Mouse (Mus musculus) MEL (cell line): Measurements from ENCODE around the gene Cd247. TPM values are rescaled to one million over a fixed set of nuclear protein-coding genes. Genes with fewer than 3 reads are reported as not detected.

ENCODE experiments used
- DNase-seq: peaks from one replicate; pipeline ENCODE4 v3.0.0; 2011; ENCODE audit warnings: low read depth, low spot score
- H3K27ac ChIP-seq: 2 replicates; pipeline ENCODE4 v1.5.1; 2012; ENCODE audit warnings: low read depth, mild to moderate bottlenecking, control low read depth, low read length, moderate library complexity; ENCODE audit not compliant: control insufficient read depth
- H3K27me3 ChIP-seq, 2 experiments: fragments of 150-350 bp in 1 of 2; sonication (generic) in 1 of 2; 2 replicates each; pipeline ENCODE4 v1.6.1; 2012; ENCODE audit warnings: low read length in 2 of 2, mild to moderate bottlenecking in 2 of 2, improper control_type of control experiment in 1 of 2, moderate library complexity in 1 of 2; ENCODE audit not compliant: insufficient read depth in 2 of 2, control insufficient read depth in 1 of 2
- H3K36me3 ChIP-seq, 2 experiments: 2 replicates each; pipeline ENCODE4 v1.6.1; 2012 to 2014; ENCODE audit warnings: low read length in 2 of 2, improper control_type of control experiment in 1 of 2, inconsistent platforms in 1 of 2, mild to moderate bottlenecking in 1 of 2; ENCODE audit not compliant: insufficient read depth in 2 of 2, control insufficient read depth in 1 of 2
- H3K4me1 ChIP-seq, 2 experiments: fragments of 150-350 bp in 1 of 2; sonication (generic) in 1 of 2; 2 replicates each; pipeline ENCODE4 v1.6.1; 2012; ENCODE audit warnings: low read length in 2 of 2, improper control_type of control experiment in 1 of 2, mild to moderate bottlenecking in 1 of 2; ENCODE audit not compliant: insufficient read depth in 2 of 2, control insufficient read depth in 1 of 2
- H3K4me3 ChIP-seq, 2 experiments: fragments of 150-350 bp in 1 of 2; sonication (generic) in 1 of 2; 2 replicates each; pipeline ENCODE4 v1.5.1; 2012; ENCODE audit warnings: low read depth in 2 of 2, low read length in 2 of 2, mild to moderate bottlenecking in 2 of 2, moderate library complexity in 2 of 2, control low read depth in 1 of 2, improper control_type of control experiment in 1 of 2; ENCODE audit not compliant: control insufficient read depth in 1 of 2, insufficient read depth in 1 of 2
- H3K79me2 ChIP-seq: 2 replicates; pipeline ENCODE4 v1.6.1; 2012; ENCODE audit warnings: mild to moderate bottlenecking, low read length, moderate library complexity; ENCODE audit not compliant: control insufficient read depth, poor library complexity, insufficient read depth
- H3K9ac ChIP-seq: 2 replicates; pipeline ENCODE4 v1.6.1; 2012; ENCODE audit warnings: low read depth, mild to moderate bottlenecking, control low read depth, low read length, moderate library complexity; ENCODE audit not compliant: control insufficient read depth, poor library complexity, severe bottlenecking
- H3K9me3 ChIP-seq: fragments of 150-350 bp; sonication (generic); replicated peaks from 2 replicates; pipeline ENCODE4 v1.6.1; 2012; ENCODE audit warnings: mild to moderate bottlenecking, low read length, improper control_type of control experiment, moderate library complexity; ENCODE audit not compliant: insufficient read depth
- BHLHE40 ChIP-seq: IDR thresholded peaks from 2 replicates; pipeline ENCODE4 v1.6.1; 2012; ENCODE audit warnings: low read depth, mild to moderate bottlenecking, inconsistent platforms, low read length, improper control_type of control experiment, borderline replicate concordance
- CHD1 ChIP-seq: IDR thresholded peaks from 2 replicates; pipeline ENCODE4 v1.6.1; 2012; ENCODE audit warnings: low read depth, mild to moderate bottlenecking, inconsistent platforms, low read length, improper control_type of control experiment
- CTCF ChIP-seq, 3 experiments: IDR thresholded peaks in 2 of 3; conservative IDR thresholded peaks in 1 of 3; 2 replicates each; pipeline ENCODE4 v1.5.1; 2011 to 2012; ENCODE audit warnings: low read length in 3 of 3, low read depth in 2 of 3, mild to moderate bottlenecking in 2 of 3, improper control_type of control experiment in 1 of 3, inconsistent platforms in 1 of 3, mixed read lengths in 1 of 3, moderate library complexity in 1 of 3; ENCODE audit not compliant: control insufficient read depth in 1 of 3, insufficient read depth in 1 of 3, poor library complexity in 1 of 3, severe bottlenecking in 1 of 3
- E2F4 ChIP-seq: IDR thresholded peaks from 2 replicates; pipeline ENCODE4 v1.6.1; 2011; ENCODE audit warnings: low read depth, low read length, improper control_type of control experiment, borderline replicate concordance
- ELF1 ChIP-seq: IDR thresholded peaks from 2 replicates; pipeline ENCODE4 v1.6.1; 2014; ENCODE audit warnings: low read depth, mild to moderate bottlenecking, inconsistent platforms, low read length, improper control_type of control experiment, moderate library complexity
- EP300 ChIP-seq, 2 experiments: IDR thresholded peaks; 2 replicates each; pipeline ENCODE4 v1.6.1; 2011; ENCODE audit warnings: improper control_type of control experiment in 2 of 2, low read length in 2 of 2, low read depth in 1 of 2, mild to moderate bottlenecking in 1 of 2
- ETS1 ChIP-seq: IDR thresholded peaks from 2 replicates; pipeline ENCODE4 v1.6.1; 2012; ENCODE audit warnings: low read depth, mild to moderate bottlenecking, inconsistent platforms, low read length, improper control_type of control experiment, moderate library complexity
- MAX ChIP-seq: IDR thresholded peaks from 2 replicates; pipeline ENCODE4 v1.6.1; 2011; ENCODE audit warnings: low read length, improper control_type of control experiment
- MEF2A ChIP-seq: IDR thresholded peaks from 2 replicates; pipeline ENCODE4 v1.6.1; 2014; ENCODE audit warnings: low read depth, mild to moderate bottlenecking, inconsistent platforms, low read length, improper control_type of control experiment; ENCODE audit not compliant: poor library complexity, insufficient replicate concordance, severe bottlenecking; ENCODE audit errors: extremely low read depth
- NELFE ChIP-seq: IDR thresholded peaks from 2 replicates; pipeline ENCODE4 v1.6.1; 2011; ENCODE audit warnings: low read depth, low read length, improper control_type of control experiment
- POLR2AphosphoS5 ChIP-seq: IDR thresholded peaks from 2 replicates; pipeline ENCODE4 v1.6.1; 2012; ENCODE audit warnings: low read depth, borderline replicate concordance, mild to moderate bottlenecking, inconsistent platforms, low read length, moderate library complexity, mixed read lengths
- RCOR1 ChIP-seq: IDR thresholded peaks from 2 replicates; pipeline ENCODE4 v1.6.1; 2012; ENCODE audit warnings: low read depth, mild to moderate bottlenecking, inconsistent platforms, low read length, improper control_type of control experiment
- SIN3A ChIP-seq: IDR thresholded peaks from 2 replicates; pipeline ENCODE4 v1.6.1; 2012; ENCODE audit warnings: low read length, improper control_type of control experiment, inconsistent platforms
- TAL1 ChIP-seq: IDR thresholded peaks from 2 replicates; pipeline ENCODE4 v1.6.1; 2012; ENCODE audit warnings: mild to moderate bottlenecking, inconsistent platforms, low read length, moderate library complexity, mixed read lengths
- TBP ChIP-seq: IDR thresholded peaks from 2 replicates; pipeline ENCODE4 v1.8.0; 2011; ENCODE audit warnings: low read depth, low read length, improper control_type of control experiment
- UBTF ChIP-seq: IDR thresholded peaks from 2 replicates; pipeline ENCODE4 v1.6.1; 2012; ENCODE audit warnings: low read depth, mild to moderate bottlenecking, inconsistent platforms, low read length, improper control_type of control experiment, moderate library complexity, borderline replicate concordance; ENCODE audit not compliant: insufficient read depth
- ZKSCAN1 ChIP-seq: IDR thresholded peaks from 2 replicates; pipeline ENCODE4 v1.6.1; 2012; ENCODE audit warnings: low read depth, mild to moderate bottlenecking, inconsistent platforms, low read length, improper control_type of control experiment, moderate library complexity
- ZMIZ1 ChIP-seq: IDR thresholded peaks from 2 replicates; pipeline ENCODE4 v1.6.1; 2012; ENCODE audit warnings: low read depth, mild to moderate bottlenecking, inconsistent platforms, low read length, improper control_type of control experiment, moderate library complexity
- ZNF384 ChIP-seq: IDR thresholded peaks from 2 replicates; pipeline ENCODE4 v1.6.1; 2012; ENCODE audit warnings: low read depth, mild to moderate bottlenecking, inconsistent platforms, low read length, improper control_type of control experiment
- polyA plus RNA-seq, 2 experiments: library from polyadenylated mRNA; stranded (reverse) in 1 of 2; unstranded in 1 of 2; fragments of >175 nt in 1 of 2; fragments of >200 nt in 1 of 2; gene quantifications; 2 replicates each; pipeline versions ENCODE4 v1.2.1 to v1.2.4; 2012; ENCODE audit warnings: low replicate concordance in 2 of 2, low read depth in 1 of 2; ENCODE audit not compliant: insufficient read length in 2 of 2, insufficient read depth in 1 of 2, missing spikeins in 1 of 2
- total RNA-seq: library from RNA; depleted of rRNA; stranded (reverse); fragments of 300-350 nt; gene quantifications from 2 replicates; pipeline ENCODE4 v1.2.3, GENCODE M21; 2012

The Cd247 gene
- total and polyA plus RNA-seq, 3 experiments: 1.3 to 1.7 TPM; not detected in 1

- peak overlapping the region; percentile 70 to 94 for H3K4me3 ChIP-seq
- H3K4me1 ChIP-seq: peaks cover 8 to 44% of the 10 kb centered on the region in 2 experiments
- peaks cover 39% of the 10 kb centered on the region for H3K79me2 ChIP-seq
- H3K27ac ChIP-seq: peak overlapping the region; percentile 91
- TF ChIP-seq UBTF (no peak), ELF1 (no peak), E2F4 (no peak), CHD1 (no peak), ZKSCAN1 (no peak), EP300 (IDR thresholded peaks at IDR 0.05; ENCODE audit: low read depth in 1 of 2, low read length in 2 of 2) (no peak; a peak in 1 of 4 replicates), POLR2AphosphoS5 (no peak), ZMIZ1 (no peak), BHLHE40 (no peak), RCOR1 (no peak), CTCF (IDR thresholded peaks at IDR 0.05 in 2 of 3, conservative IDR thresholded peaks at IDR 0.05 in 1 of 3; ENCODE audit: control insufficient read depth in 1 of 3, insufficient read depth in 1 of 3, low read depth in 2 of 3, low read length in 3 of 3, poor library complexity in 1 of 3, severe bottlenecking in 1 of 3) (no peak), MEF2A (no peak), NELFE (no peak)
- peak overlapping the region; percentile 97 for H3K9ac ChIP-seq
- no peaks in the 10 kb centered on the region for H3K27me3 ChIP-seq
- peaks cover 4 to 30% of the 10 kb centered on the region in 2 experiments for H3K36me3 ChIP-seq
- DNase-seq: peak; percentile 24
- no peaks in the 10 kb centered on the region for H3K9me3 ChIP-seq
These were observed 22.7 kb upstream of the Cd247 start for GRCm38 (mm10) chr1:165765651-165766294.

GRCm38 (mm10) chr1:165766295-165766890 is 22.1 kb upstream of the Cd247 start:
- peaks cover 13 to 50% of the 10 kb centered on the region in 2 experiments for H3K4me1 ChIP-seq
- peak overlapping the region; percentile 70 to 94 for H3K4me3 ChIP-seq
- H3K27me3 ChIP-seq: no peaks in the 10 kb centered on the region
- H3K36me3 ChIP-seq: peaks cover 4 to 36% of the 10 kb centered on the region in 2 experiments
- peak overlapping the region; percentile 97 for H3K9ac ChIP-seq
- peak; percentile 86 for DNase-seq
- H3K27ac ChIP-seq: peak overlapping the region; percentile 91
- TF ChIP-seq SIN3A: peak; percentile 42
- TF ChIP-seq ETS1: 0 out of 2 replicates have a peak, but pooled peaks have one; percentile 39
- TF ChIP-seq ELF1: peak; percentile 78
- TF ChIP-seq ZNF384: no peak
- TF ChIP-seq MAX: no peak
- peak; percentile 37 for TF ChIP-seq TAL1
- TF ChIP-seq EP300 (IDR thresholded peaks at IDR 0.05; ENCODE audit: low read depth in 1 of 2, low read length in 2 of 2): peak; percentile 39 to 57
- peak; percentile 36; the same call in 1 of the 2 replicates for TF ChIP-seq TBP
- TF ChIP-seq, all 39 proteins: peak for 6
- no peaks in the 10 kb centered on the region for H3K9me3 ChIP-seq
- H3K79me2 ChIP-seq: peaks cover 39% of the 10 kb centered on the region
